Mouse (Mus musculus): ENCODE data around the gene Chst14.

DNA sequence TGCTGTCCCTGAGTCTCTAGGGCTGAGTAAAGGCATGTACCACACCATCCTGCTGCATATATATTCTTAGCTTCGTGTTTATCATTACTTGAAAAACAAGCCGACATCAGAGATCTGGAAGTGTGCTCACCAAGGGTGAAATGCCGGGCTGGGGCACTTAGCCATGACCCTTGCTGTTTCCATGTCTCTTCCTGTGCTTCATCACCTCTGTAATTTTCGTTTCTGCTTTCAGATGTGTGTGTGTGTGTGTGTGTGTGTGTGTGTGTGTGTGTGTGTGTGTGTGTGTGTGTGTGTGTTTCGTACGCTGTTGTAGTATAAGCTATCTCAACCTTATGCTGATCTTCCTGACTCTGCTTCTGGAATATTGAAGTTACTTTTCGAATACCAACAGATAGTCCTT, 15.0 kb downstream of the Chst14 start:
- TF ChIP-seq CTCF (IDR thresholded peaks at IDR 0.05; ENCODE audit: low read depth, low read length) (no peak), GATA1 (IDR thresholded peaks at IDR 0.05; ENCODE audit: borderline replicate concordance, low read length) (no peak)
